Mouse (Mus musculus): ENCODE results near the gene Zfp770.
"Not testable (repeated sequence)": the region's sequence is repeated elsewhere in the genome, so short reads cannot be mapped to it uniquely, and the experiment has no call there.

Zfp770 gene

GRCm38 (mm10) chr2:114200932-114201559, at the start of gene Zfp770:
TSS of gene Zfp770 (minus strand) at chr2:114201469.
- peak; percentile 49 to 83 for DNase-seq (ENCODE audit: low spot score in 2 of 2)

GRCm38 (mm10) chr2:114249440-114249839, 48.2 kb upstream of the Zfp770 start:
- peak in 1 of 2 experiments; percentile 23 for DNase-seq (ENCODE audit: low spot score in 2 of 2)

- DNase-seq (ENCODE audit: low spot score in 2 of 2), result no peak
These were observed 36.4 kb upstream of the Zfp770 start for GRCm38 (mm10) chr2:114237639-114238038.

GRCm38 (mm10) chr2:114236566-114236965, 35.3 kb upstream of the Zfp770 start:
- no peak for DNase-seq (ENCODE audit: low spot score in 2 of 2)

GRCm38 (mm10) chr2:114235584-114235983, 34.3 kb upstream of the Zfp770 start:
- DNase-seq (ENCODE audit: low spot score in 2 of 2), result no peak

- DNase-seq (ENCODE audit: low spot score in 2 of 2), result no peak
These were observed 30.0 kb upstream of the Zfp770 start for GRCm38 (mm10) chr2:114231248-114231647.

- no peak for DNase-seq (ENCODE audit: low spot score in 2 of 2)
These were observed 27.4 kb upstream of the Zfp770 start for GRCm38 (mm10) chr2:114228672-114229071.

GRCm38 (mm10) chr2:114205036-114205435, 3.8 kb upstream of the Zfp770 start:
- no peak for DNase-seq (ENCODE audit: low spot score in 2 of 2)

- DNase-seq (ENCODE audit: low spot score in 2 of 2), result no peak
These were observed 305 bp upstream of the Zfp770 start for GRCm38 (mm10) chr2:114201574-114201973.

GRCm38 (mm10) chr2:114196421-114196820, 4.8 kb downstream of the Zfp770 start:
- no peak for DNase-seq (ENCODE audit: low spot score in 2 of 2)

GRCm38 (mm10) chr2:114186924-114187323, 14.3 kb downstream of the Zfp770 start, which contains the start of gene Aqr:
TSS of gene Aqr (minus strand) at chr2:114187024.
- not testable (repeated sequence) for DNase-seq (ENCODE audit: low spot score in 2 of 2)

GRCm38 (mm10) chr2:114177802-114178733, 23.2 kb downstream of the Zfp770 start:
- DNase-seq (ENCODE audit: low spot score in 2 of 2), result no peak

- peak; percentile 78 to 85 for DNase-seq (ENCODE audit: low spot score in 2 of 2)
These were observed 26.4 kb downstream of the Zfp770 start for GRCm38 (mm10) chr2:114174651-114175484.

- no peak for DNase-seq (ENCODE audit: low spot score in 2 of 2)
These were observed 28.0 kb downstream of the Zfp770 start for GRCm38 (mm10) chr2:114173248-114173647.

GRCm38 (mm10) chr2:114167837-114168236, 33.4 kb downstream of the Zfp770 start:
- DNase-seq (ENCODE audit: low spot score in 2 of 2), result peak in 1 of 2 experiments; percentile 22

- no peak for DNase-seq (ENCODE audit: low spot score in 2 of 2)
These were observed 39.3 kb downstream of the Zfp770 start for GRCm38 (mm10) chr2:114161978-114162377.

- DNase-seq (ENCODE audit: low spot score in 2 of 2), result no peak
These were observed 43.9 kb downstream of the Zfp770 start for GRCm38 (mm10) chr2:114157345-114157744.

- DNase-seq (ENCODE audit: low spot score in 2 of 2), result no peak
These were observed 44.6 kb downstream of the Zfp770 start for GRCm38 (mm10) chr2:114156639-114157038.

- no peak for DNase-seq (ENCODE audit: low spot score in 2 of 2)
These were observed 48.0 kb downstream of the Zfp770 start for GRCm38 (mm10) chr2:114153247-114153646.

GRCm38 (mm10) chr2:114146864-114147458, 54.3 kb downstream of the Zfp770 start:
- DNase-seq (ENCODE audit: low spot score in 2 of 2), result no peak

- DNase-seq (ENCODE audit: low spot score in 2 of 2), result peak in 1 of 2 experiments; percentile 46
These were observed 55.9 kb downstream of the Zfp770 start for GRCm38 (mm10) chr2:114145315-114145801.

All from left cerebral cortex, adult 9 months (tissue).